Mouse (Mus musculus): ENCODE data around the gene Vps13d.

DNA sequence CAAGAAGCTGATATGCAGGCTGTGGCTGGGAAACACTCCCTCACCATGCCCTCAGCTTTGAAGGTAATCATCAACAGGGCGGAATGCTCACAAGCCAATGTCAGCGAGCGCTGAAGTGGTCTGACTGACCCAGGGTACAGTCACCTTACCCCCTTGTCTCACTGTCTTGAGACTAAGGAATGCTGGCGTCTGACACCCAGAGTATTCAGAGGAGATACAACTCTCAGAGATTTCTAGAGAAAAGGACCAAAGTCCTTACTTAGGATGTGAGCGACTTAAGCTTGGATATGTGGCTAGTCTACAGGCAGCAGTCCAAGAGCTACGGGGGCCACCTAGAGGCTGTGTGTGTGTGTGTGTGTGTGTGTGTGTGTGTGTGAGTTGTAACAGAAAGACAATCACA is 170.9 kb downstream of the Vps13d start:
- TF ChIP-seq CTCF (IDR thresholded peaks at IDR 0.05; ENCODE audit: insufficient read depth, low read depth, low read length) (no peak), POLR2A (IDR thresholded peaks at IDR 0.05; ENCODE audit: insufficient read depth, low read depth, low read length) (no peak)
